Mouse (Mus musculus) C2C12 (cell line): Measurements from ENCODE around the gene Wdfy4.

ENCODE experiments used
- CTCF ChIP-seq: IDR thresholded peaks from one replicate; pipeline ENCODE4 v1.5.1; 2011; ENCODE audit not compliant: control insufficient read depth, insufficient read depth, insufficient read length
- FOSL1 ChIP-seq: IDR thresholded peaks from one replicate; pipeline ENCODE4 v1.8.0; 2011; ENCODE audit warnings: mild to moderate bottlenecking, low read length; ENCODE audit not compliant: poor library complexity, insufficient read depth, severe bottlenecking
- MAX ChIP-seq: IDR thresholded peaks from one replicate; pipeline ENCODE4 v1.6.1; 2011; ENCODE audit warnings: mild to moderate bottlenecking, control low read depth
- MYOG ChIP-seq: IDR thresholded peaks from one replicate; pipeline ENCODE4 v1.6.1; 2011; ENCODE audit not compliant: control insufficient read depth, insufficient read length; ENCODE audit errors: extremely low read depth
- USF1 ChIP-seq: IDR thresholded peaks from one replicate; pipeline ENCODE4 v1.6.1; 2011; ENCODE audit warnings: low read depth, mild to moderate bottlenecking, control low read depth, moderate library complexity

GRCm38 (mm10) chr14:32986659-32987058 lies 198.6 kb downstream of the Wdfy4 start:
- TF ChIP-seq CTCF (no peak), USF1 (no peak), MAX (no peak), FOSL1 (no peak), MYOG (no peak)
